Mouse (Mus musculus): ENCODE data around the gene Mall. TPM values are rescaled to one million over a fixed set of nuclear protein-coding genes. Genes with fewer than 3 reads are reported as not detected.

Gene Mall
- polyA plus RNA-seq, 1 experiment from 2014 or later: 0.22 TPM

- WGBS: 65% methylated on average over 5 of the region's 5 CpGs
- no peak for ATAC-seq (replicated peaks; ENCODE audit: low FRiP score)
- no peaks in the 10 kb centered on the region for H3K9me3 ChIP-seq (ENCODE audit: control insufficient read depth, low read length)
- no peak for DNase-seq (ENCODE audit: low spot score)
- no peak overlapping the region for H3K27ac ChIP-seq (ENCODE audit: low read depth, low read length)
- no peak overlapping the region for H3K4me2 ChIP-seq
- H3K4me1 ChIP-seq (replicated peaks; ENCODE audit: control insufficient read depth, insufficient read depth, low read length): no peaks in the 10 kb centered on the region
- no peaks in the 10 kb centered on the region; the same call in 1 of the 2 replicates for H3K36me3 ChIP-seq (ENCODE audit: control insufficient read depth, insufficient read depth, low read length)
- H3K4me3 ChIP-seq (ENCODE audit: low read depth, low read length): no peak overlapping the region
- no peaks in the 10 kb centered on the region for H3K27me3 ChIP-seq (replicated peaks; ENCODE audit: control insufficient read depth, insufficient read depth, low read length)
- no peak overlapping the region for H3K9ac ChIP-seq (ENCODE audit: low read depth, low read length)
Observed at GRCm38 (mm10) chr2:127759157-127759880, 29.6 kb upstream of the Mall start.

GRCm38 (mm10) chr2:127757171-127757570 lies 27.4 kb upstream of the Mall start:
- Histone ChIP-seq H3K4me2 (no peak overlapping the region), H3K4me1 (replicated peaks; ENCODE audit: control insufficient read depth, insufficient read depth, low read length) (no peaks in the 10 kb centered on the region), H3K4me3 (ENCODE audit: low read depth, low read length) (no peak overlapping the region), H3K9me3 (ENCODE audit: control insufficient read depth, low read length) (no peaks in the 10 kb centered on the region), H3K27me3 (replicated peaks; ENCODE audit: control insufficient read depth, insufficient read depth, low read length) (no peaks in the 10 kb centered on the region), H3K27ac (ENCODE audit: low read depth, low read length) (no peak overlapping the region), H3K9ac (ENCODE audit: low read depth, low read length) (no peak overlapping the region), H3K36me3 (ENCODE audit: control insufficient read depth, insufficient read depth, low read length) (no peaks in the 10 kb centered on the region; the same call in 1 of the 2 replicates)
- WGBS: 42% methylated on average over 8 of the region's 8 CpGs
- no peak for ATAC-seq (replicated peaks; ENCODE audit: low FRiP score)
- DNase-seq (ENCODE audit: low spot score): no peak

GRCm38 (mm10) chr2:127754113-127754512 lies 24.4 kb upstream of the Mall start:
- ATAC-seq (replicated peaks; ENCODE audit: low FRiP score): no peak

GRCm38 (mm10) chr2:127751849-127752610 lies 22.3 kb upstream of the Mall start:
- Histone ChIP-seq H3K9me3 (ENCODE audit: control insufficient read depth, low read length) (no peaks in the 10 kb centered on the region), H3K4me3 (ENCODE audit: low read depth, low read length) (no peak overlapping the region), H3K4me2 (no peak overlapping the region), H3K27ac (ENCODE audit: low read depth, low read length) (no peak overlapping the region), H3K9ac (ENCODE audit: low read depth, low read length) (no peak overlapping the region), H3K4me1 (replicated peaks; ENCODE audit: control insufficient read depth, insufficient read depth, low read length) (no peaks in the 10 kb centered on the region), H3K36me3 (ENCODE audit: control insufficient read depth, insufficient read depth, low read length) (no peaks in the 10 kb centered on the region), H3K27me3 (replicated peaks; ENCODE audit: control insufficient read depth, insufficient read depth, low read length) (no peaks in the 10 kb centered on the region)
- WGBS: 77% methylated on average over 11 of the region's 11 CpGs
- ATAC-seq (replicated peaks; ENCODE audit: low FRiP score) (no peak), DNase-seq (ENCODE audit: low spot score) (no peak)

More at GRCm38 (mm10) chr2:127754113-127754512, 24.4 kb upstream of the Mall start:
- Histone ChIP-seq H3K9ac (ENCODE audit: low read depth, low read length) (no peak overlapping the region), H3K4me2 (no peak overlapping the region), H3K4me3 (ENCODE audit: low read depth, low read length) (no peak overlapping the region), H3K9me3 (ENCODE audit: control insufficient read depth, low read length) (no peaks in the 10 kb centered on the region), H3K36me3 (ENCODE audit: control insufficient read depth, insufficient read depth, low read length) (no peaks in the 10 kb centered on the region), H3K27ac (ENCODE audit: low read depth, low read length) (no peak overlapping the region), H3K27me3 (replicated peaks; ENCODE audit: control insufficient read depth, insufficient read depth, low read length) (no peaks in the 10 kb centered on the region), H3K4me1 (replicated peaks; ENCODE audit: control insufficient read depth, insufficient read depth, low read length) (no peaks in the 10 kb centered on the region)
- no peak for DNase-seq (ENCODE audit: low spot score)
- 84% methylated on average over 4 of the region's 4 CpGs for WGBS

- H3K4me3 ChIP-seq (ENCODE audit: low read depth, low read length): no peak overlapping the region
- H3K4me2 ChIP-seq: no peak overlapping the region
- no peak overlapping the region for H3K27ac ChIP-seq (ENCODE audit: low read depth, low read length)
- 48% methylated on average over 1 of the region's 1 CpGs for WGBS
- no peak for ATAC-seq (replicated peaks; ENCODE audit: low FRiP score)
- H3K9ac ChIP-seq (ENCODE audit: low read depth, low read length): no peak overlapping the region
- no peak for DNase-seq (ENCODE audit: low spot score)
- H3K27me3 ChIP-seq (replicated peaks; ENCODE audit: control insufficient read depth, insufficient read depth, low read length): no peaks in the 10 kb centered on the region
- no peaks in the 10 kb centered on the region for H3K9me3 ChIP-seq (ENCODE audit: control insufficient read depth, low read length)
- no peaks in the 10 kb centered on the region for H3K4me1 ChIP-seq (replicated peaks; ENCODE audit: control insufficient read depth, insufficient read depth, low read length)
- no peaks in the 10 kb centered on the region for H3K36me3 ChIP-seq (ENCODE audit: control insufficient read depth, insufficient read depth, low read length)
Observed at GRCm38 (mm10) chr2:127749376-127749775, 19.6 kb upstream of the Mall start.

- ATAC-seq (replicated peaks; ENCODE audit: low FRiP score) (no peak), DNase-seq (ENCODE audit: low spot score) (no peak)
- H3K4me3 ChIP-seq (ENCODE audit: low read depth, low read length): no peak overlapping the region
- no peaks in the 10 kb centered on the region for H3K36me3 ChIP-seq (ENCODE audit: control insufficient read depth, insufficient read depth, low read length)
- no peak overlapping the region for H3K9ac ChIP-seq (ENCODE audit: low read depth, low read length)
- WGBS: 72% methylated on average over 7 of the region's 7 CpGs
- H3K4me2 ChIP-seq: no peak overlapping the region
- H3K4me1 ChIP-seq (replicated peaks; ENCODE audit: control insufficient read depth, insufficient read depth, low read length): no peaks in the 10 kb centered on the region
- no peaks in the 10 kb centered on the region for H3K27me3 ChIP-seq (replicated peaks; ENCODE audit: control insufficient read depth, insufficient read depth, low read length)
- H3K27ac ChIP-seq (ENCODE audit: low read depth, low read length): no peak overlapping the region
- H3K9me3 ChIP-seq (ENCODE audit: control insufficient read depth, low read length): no peaks in the 10 kb centered on the region
Observed at GRCm38 (mm10) chr2:127748316-127748715, 18.6 kb upstream of the Mall start.

- no peak for ATAC-seq (replicated peaks; ENCODE audit: low FRiP score)
- no peak overlapping the region for H3K4me2 ChIP-seq
- H3K9ac ChIP-seq (ENCODE audit: low read depth, low read length): no peak overlapping the region
- H3K9me3 ChIP-seq (ENCODE audit: control insufficient read depth, low read length): no peaks in the 10 kb centered on the region
- no peak overlapping the region for H3K4me3 ChIP-seq (ENCODE audit: low read depth, low read length)
- no peak for DNase-seq (ENCODE audit: low spot score)
- no peaks in the 10 kb centered on the region for H3K36me3 ChIP-seq (ENCODE audit: control insufficient read depth, insufficient read depth, low read length)
- H3K4me1 ChIP-seq (replicated peaks; ENCODE audit: control insufficient read depth, insufficient read depth, low read length): no peaks in the 10 kb centered on the region
- H3K27me3 ChIP-seq (replicated peaks; ENCODE audit: control insufficient read depth, insufficient read depth, low read length): no peaks in the 10 kb centered on the region
- H3K27ac ChIP-seq (ENCODE audit: low read depth, low read length): no peak overlapping the region
- WGBS: 82% methylated on average over 3 of the region's 3 CpGs
Observed at GRCm38 (mm10) chr2:127742637-127743036, 12.9 kb upstream of the Mall start.

- Histone ChIP-seq H3K4me3 (ENCODE audit: low read depth, low read length) (no peak overlapping the region), H3K27ac (ENCODE audit: low read depth, low read length) (no peak overlapping the region), H3K27me3 (replicated peaks; ENCODE audit: control insufficient read depth, insufficient read depth, low read length) (no peaks in the 10 kb centered on the region), H3K36me3 (ENCODE audit: control insufficient read depth, insufficient read depth, low read length) (no peaks in the 10 kb centered on the region), H3K4me2 (no peak overlapping the region), H3K9me3 (ENCODE audit: control insufficient read depth, low read length) (no peaks in the 10 kb centered on the region), H3K4me1 (replicated peaks; ENCODE audit: control insufficient read depth, insufficient read depth, low read length) (no peaks in the 10 kb centered on the region), H3K9ac (ENCODE audit: low read depth, low read length) (no peak overlapping the region)
- no peak for DNase-seq (ENCODE audit: low spot score)
- 79% methylated on average over 9 of the region's 9 CpGs for WGBS
- no peak for ATAC-seq (replicated peaks; ENCODE audit: low FRiP score)
Observed at GRCm38 (mm10) chr2:127740756-127741519, 11.2 kb upstream of the Mall start.
